Mouse (Mus musculus) cerebellum, postnatal 4 days (tissue): ENCODE measurements around the gene Nfe2l3.
"Not testable (repeated sequence)": the region's sequence is repeated elsewhere in the genome, so short reads cannot be mapped to it uniquely, and the experiment has no call there.

Source experiments
- DNase-seq, 2 experiments: peaks; one replicate each; pipeline ENCODE4 v3.0.0; 2022; ENCODE audit warnings: low spot score in 2 of 2, mixed read lengths in 1 of 2

Gene Nfe2l3

DNA sequence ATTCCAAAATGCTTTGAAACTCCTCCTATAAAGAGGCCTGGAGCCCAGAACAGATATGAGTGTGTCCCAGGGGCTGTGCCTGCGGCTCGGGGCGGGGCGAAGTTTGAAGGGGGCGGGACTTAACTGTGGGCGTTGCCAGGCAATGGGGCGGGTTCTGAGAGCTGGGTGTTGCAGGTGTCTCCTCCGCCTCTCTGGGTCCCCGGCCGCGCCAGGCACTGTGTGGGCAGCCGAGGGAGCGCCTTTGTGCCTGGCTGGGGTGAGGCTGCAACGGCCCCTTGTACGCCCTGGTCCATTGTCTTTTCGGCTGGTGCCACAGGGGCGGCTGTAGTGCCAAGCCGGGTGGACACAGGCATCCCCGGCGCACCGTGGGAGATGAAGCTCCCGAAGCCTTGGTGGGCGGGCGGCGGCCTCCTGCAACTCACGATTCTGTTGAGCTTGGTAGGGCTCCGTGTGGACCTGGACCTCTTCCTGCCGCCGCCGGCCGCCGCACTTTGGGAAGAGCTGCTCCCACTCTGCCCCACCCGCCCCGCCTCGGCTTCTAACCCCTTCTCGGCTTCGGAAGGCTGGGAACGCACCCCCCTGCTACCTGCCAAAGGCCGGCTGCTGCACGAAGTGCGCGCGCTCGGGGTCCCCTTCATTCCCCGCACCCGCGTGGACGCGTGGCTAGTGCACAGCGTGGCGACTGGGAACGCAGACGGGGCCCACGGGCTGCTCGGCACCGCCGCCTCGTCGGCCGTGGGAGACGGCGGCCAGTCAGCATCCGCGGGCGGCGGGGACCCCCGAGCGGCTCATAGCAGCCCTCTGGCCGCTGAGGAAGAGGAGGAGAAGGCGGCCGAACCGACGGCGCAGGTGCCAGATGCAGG lies at the start of gene Nfe2l3:
Gene Nfe2l3 (plus strand): TSS at position 136 of the 863 bp plus-strand sequence.
- peak; percentile 23 to 35 for DNase-seq

DNA sequence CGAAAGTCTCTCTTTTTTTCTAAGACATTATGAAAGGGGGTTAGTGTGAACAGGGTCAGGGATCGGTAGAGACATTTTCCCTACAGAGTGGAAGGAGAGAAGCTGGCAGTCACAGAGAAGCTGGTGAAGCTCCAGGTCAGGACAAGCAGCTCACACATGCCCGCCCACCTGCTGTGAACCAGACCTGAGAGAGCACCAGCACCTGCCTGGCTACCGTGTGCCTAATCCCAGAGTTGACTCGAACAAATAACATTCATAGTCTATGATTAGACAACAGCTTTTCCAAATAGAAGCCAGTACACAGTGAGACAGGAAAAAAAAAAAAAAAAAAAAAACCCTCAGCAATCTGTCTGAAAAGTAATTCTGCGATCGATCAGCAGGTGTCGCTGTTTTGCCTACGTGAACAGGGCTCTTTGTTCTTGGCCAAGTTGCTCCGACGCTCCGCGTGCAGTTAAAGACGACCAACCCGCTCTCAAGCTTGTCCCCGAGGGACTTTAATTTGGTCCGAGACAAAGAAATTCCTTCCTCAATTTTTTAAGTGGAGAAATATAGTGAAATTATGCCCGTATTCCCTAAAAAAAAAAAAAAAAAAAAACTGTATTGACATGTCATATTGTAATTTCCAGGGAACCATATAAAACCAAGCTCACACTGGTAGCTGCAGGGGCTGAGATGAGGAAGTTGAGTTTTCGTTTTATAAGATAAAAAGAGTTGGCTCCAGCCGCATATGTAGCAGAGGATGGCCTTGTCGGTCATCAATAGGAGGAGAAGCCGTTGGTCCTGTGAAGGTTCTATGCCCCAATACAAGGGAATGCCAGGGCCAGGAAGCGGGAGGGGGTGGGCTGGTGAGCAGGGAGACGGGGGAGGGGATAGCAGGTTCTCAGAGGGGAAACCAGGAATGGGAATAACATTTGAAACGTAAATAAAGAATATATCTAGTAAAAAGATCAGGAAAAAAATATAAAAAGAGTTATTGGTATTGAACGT lies 48.4 kb upstream of the Nfe2l3 start:
- DNase-seq: peak; percentile 65 to 89

DNA sequence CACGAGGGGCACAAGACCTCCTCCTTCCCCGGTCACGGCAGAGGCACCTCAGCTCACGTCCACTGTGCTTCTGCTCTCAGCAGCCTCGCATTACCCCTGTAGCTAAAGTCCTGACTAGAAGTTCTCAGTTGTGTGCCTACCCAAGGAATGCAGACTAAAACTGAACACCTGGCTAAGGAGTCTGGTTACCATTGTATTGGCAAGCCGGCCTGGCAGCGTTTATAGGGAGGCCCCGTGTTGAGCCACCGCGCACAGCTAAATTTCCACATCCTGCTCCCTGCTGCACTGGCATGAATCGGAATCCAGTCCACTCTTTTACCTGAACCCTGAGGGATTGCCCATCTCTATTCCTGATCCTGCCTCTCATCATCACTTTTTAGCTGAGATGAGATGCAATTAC lies 42.0 kb upstream of the Nfe2l3 start:
- no peak for DNase-seq

DNA sequence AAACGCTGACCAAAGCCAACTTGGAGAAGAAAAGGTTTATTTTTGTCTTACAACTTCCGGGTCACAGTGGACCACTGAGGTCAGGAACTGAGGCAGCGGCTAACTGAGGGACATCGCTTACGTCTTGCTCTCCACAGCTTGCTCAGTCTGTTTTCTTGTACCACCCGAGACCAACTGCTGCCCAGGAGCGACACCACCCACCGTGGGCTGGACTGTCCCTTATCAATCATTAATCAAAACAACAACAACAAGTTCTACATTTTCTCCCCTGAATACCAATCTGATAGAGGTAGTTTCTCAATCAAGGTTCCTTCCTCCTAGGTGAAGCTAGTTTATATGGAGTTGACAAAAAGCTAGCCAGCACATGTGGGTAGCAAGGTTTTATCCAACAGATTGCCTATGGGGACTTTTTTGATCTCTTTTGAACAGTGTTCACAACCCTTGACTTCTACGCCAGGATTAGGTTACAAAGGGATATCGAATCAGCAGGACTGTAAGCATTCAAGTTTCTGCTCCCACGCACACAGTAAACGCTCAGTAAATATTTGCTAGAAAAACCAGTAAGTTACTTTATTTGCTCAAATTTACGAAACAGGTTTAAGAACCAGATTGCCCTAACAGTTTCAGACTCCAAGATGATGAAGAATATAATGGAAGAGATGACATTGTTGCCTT lies 40.5 kb upstream of the Nfe2l3 start:
- DNase-seq: no peak

DNA sequence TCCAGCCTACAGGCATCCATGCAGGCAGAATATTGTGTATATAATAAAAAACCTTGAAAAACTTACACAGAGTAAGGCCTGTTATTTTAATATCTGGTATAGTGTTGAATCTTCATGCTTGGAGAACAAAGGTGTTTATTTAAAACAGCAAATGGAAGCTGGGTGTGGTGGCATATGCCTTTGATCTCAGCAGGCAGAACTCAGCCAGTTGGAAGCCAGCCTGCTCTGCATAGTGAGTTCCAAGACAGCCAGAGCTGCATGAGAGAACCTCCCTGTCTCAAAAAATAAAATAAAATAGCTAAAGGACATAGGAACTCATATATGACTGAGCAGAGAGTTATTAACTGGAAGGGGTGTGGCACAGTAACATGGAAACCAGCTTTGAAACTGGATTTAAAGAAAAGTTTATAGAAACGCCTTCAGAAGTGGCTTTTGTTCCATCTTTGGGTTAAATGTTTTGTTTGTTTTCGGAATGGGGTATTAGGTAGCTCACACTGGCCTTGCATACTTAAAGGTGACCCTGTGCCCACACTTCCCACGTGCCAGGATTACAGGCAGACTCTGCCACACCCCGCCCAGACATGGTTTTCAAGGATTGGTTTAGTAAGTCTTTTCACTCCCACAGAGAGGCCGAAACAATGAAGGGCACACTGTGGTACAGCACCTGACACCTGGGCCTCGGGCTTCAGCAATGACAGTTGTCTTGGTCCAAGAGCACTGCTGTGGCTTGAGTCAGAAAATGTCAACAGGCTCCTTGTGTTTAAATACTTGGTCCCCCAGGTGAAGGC lies 38.9 kb upstream of the Nfe2l3 start:
- DNase-seq: no peak

DNA sequence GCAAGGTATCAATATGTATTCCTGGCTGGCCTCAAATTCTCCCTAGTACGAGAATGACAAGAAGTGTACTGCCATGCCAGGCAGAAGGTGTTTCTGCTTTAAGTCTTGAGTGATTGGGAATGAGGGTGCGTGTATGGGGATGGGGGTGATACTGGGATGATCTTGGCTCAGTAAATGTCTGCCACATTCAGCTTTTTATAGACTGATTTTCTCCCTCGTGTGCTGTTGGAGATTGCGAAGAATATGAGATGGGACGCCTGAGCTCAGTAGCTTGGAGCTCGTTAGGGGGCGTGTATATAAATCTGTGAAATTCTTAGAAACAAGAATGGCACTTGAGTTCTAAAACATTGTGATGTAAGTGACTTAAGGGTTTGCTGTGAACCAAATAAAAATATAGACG lies 38.1 kb upstream of the Nfe2l3 start:
- DNase-seq: not testable (repeated sequence)

DNA sequence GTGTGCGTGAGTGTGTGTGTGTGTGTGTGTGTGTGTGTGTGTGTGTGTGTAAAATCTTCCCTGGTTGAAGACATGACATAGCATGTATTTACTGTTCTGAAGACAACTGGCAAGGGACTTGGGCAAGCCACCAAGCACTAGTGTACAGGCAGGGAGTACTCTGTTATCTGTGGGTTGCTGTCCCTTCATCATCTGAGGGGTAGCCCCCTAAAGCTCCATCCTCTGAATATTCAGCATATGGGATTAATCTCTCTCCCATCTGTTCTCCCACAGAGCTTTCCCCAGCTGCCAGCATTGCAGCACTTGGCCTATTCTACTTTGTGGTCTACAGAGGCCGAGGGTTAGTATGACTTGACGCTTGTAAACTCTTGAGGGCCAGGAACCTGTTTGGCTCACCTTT lies 37.5 kb upstream of the Nfe2l3 start:
- not testable (repeated sequence) for DNase-seq

DNA sequence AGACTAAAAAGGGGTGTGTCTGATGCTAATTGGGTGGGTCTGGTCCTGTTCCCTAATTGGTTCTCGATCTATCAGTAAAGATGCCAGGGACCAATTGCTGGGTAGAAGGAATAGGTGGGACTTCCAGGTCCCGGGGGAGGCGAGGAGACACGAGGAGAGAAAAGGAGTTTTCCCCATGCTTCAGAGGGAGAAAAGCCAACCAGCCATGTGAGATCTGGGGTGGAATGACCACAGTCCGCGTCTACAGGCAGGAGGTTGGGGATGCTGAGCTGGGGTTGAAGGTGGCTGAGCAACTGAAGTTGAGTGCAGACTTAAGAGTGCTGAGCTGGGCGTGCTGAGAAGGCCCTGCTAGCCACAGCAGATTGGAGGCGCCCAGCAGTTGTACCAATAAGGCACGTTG lies 37.0 kb upstream of the Nfe2l3 start:
- no peak for DNase-seq

DNA sequence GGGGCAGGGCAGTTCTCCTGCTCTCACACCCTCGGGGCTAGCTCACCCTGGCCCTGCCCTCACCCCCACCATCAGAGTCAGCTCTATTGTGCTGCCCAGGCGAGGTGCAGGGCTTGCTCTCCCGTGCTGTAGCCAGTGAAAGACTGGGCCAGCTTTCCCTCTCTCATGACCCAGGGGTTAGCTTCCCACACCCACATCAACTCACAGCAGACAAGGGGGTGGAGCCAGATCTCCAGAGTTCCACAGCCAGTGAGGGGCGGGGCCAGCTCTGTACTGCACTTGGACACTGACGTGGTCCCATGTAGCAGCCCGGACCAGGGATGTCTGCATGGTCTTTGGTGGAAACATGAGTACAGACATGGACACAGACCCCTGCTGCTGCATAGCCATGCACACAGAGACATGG lies 33.4 kb upstream of the Nfe2l3 start:
- no peak for DNase-seq

DNA sequence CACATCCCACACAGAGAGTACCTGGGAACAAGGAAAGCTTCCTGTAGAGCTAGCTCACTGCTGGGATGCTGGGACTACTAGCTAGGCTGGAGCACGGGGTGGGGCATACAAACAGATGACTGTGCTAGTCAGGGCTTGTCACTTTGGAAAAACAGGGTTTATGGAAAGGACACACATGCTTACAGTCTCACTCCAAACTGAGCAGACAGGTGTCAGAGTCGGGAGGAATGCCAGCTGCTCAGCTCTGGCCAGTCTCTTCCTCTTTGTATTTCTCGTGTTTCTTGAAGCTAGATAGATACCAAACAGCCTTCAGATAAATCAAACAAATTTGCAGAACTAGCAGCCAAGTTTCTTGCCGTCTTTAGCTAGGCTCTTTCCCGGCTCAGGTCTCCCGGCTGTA lies 31.2 kb upstream of the Nfe2l3 start:
- DNase-seq: no peak

DNA sequence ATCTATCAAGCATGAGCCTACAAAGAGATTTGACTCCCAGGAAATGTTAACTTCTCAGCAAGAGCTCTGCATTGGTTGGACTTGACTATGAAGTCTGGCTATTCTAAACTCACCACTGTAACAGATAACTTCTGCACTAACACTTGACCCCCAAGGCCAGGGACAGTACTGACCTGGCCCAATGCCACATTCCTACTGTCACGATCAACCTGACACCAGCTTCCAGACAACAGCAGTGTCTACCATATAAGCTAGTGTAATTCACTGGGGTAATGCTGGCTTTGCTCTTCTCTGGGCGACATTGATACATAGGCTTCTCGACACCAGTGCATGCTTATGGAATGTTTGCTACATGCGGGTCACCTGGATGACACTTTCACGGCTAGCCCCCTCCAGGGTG lies 28.9 kb upstream of the Nfe2l3 start:
- DNase-seq: no peak

DNA sequence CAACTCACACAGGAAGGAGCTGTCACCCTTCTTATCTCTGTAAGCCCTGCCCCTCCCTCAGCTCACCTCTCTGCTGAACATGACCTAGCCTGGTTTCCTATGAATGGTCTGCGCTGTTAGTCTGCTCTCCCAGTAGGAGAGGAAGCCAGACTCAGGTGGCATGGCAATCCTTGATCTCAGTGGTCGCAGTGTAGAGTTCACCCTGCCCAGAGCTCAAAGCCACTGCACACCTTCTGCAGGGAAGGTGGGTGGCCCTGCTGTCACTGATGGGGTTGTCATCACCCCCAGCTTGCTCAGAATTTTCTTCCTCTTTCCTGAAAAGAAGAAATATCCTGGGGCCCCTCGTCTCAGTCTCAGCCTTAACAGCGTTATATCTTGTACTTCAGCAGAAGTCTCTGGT lies 28.0 kb upstream of the Nfe2l3 start:
- no peak for DNase-seq

DNA sequence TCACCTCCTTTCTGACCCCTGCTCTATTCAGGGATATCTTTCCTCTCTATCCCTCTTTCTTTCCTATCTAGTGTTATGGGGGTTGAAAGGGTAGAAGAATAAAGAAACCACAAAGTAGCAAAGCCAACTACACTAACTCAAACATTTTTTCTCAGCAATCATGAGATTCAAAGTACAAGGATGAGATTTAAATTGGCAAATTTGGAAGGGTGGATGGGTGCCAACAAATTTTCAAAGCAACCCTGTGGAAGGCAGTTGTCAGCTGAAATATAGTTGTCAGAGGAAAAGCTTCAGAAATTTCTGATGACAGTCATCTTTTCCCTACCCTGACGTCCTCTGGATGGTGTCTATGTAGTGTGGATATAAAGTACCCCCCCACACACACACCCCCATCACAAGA lies 16.0 kb upstream of the Nfe2l3 start:
- DNase-seq: no peak

DNA sequence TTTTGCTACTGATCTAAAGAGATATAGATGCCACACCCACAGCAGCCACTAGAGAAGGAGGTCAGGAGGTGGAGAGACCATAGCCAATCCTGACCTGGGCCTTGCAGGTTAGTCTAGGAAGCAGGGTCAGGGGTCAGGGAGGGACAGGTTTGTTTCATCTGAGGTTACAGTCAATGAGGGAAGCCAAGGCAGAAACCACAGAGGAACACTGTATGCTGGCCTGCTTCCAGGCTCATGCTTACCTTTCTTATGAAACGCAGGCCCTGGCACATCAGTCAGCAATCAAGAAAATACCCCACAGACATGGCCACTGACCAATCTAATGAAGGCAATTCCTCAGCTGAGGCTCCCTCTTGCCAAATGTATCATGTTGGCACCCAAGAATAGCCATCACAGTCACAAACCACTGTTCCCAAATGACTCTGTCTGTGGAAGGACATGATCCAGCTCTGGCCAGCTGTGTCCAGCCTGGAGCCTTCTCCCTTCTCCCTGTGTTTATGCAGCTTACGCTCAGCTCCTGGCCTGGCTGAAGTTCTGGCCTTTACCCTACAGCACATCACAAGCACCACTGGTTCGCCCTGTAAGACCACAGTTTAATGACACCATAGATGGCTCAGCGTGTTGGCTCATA lies 15.0 kb upstream of the Nfe2l3 start:
- DNase-seq: no peak

DNA sequence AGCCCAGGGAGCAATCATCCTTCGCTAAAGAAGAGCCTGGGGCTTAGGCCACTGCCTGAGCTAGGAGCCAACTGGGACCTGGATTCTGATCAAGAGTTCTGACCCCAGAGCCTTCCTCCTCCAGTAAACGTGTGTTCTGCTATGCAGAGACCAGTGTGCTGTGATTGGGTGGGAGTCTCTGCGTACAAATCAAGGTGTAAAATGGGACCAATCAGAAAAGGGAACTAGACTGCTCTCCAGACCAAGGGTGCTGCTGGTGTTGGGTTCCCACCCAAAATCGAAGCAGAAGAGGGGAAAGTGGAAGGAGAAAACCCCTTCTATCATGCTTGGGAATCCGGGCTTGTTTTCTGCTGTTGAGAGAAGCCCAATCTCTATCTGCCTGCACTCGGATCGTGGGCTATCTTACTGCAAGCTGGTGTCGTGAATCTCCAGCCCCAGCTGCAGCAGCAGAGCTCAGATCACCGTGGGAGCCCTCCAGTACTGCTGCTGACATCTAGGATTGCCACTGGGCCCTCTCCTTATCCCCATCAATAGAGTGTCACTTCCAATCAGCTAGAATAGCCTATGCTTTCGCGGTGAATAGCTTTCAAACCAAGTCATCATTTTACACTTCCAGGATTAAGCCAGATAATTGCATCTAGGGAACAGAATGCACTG lies 8.9 kb upstream of the Nfe2l3 start:
- no peak for DNase-seq

DNA sequence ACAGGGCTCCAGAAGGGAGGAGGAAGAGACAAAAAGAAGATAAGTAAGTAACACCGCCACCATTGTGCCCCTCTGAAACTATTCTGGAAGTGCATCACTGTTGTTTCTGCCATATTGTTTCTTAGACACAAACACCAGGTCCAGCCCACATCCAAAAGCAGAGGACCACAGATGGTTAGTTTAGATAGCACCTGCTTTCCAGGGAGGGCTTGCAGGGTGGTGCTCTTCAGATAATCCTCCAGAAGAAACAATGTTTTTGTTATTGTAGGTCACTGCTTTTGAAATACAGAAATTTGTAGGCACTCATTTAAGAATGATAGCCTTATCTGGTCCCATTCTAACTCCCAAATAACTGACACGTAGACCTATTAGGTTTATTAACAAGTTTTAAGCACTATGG lies 7.9 kb upstream of the Nfe2l3 start:
- DNase-seq: no peak

DNA sequence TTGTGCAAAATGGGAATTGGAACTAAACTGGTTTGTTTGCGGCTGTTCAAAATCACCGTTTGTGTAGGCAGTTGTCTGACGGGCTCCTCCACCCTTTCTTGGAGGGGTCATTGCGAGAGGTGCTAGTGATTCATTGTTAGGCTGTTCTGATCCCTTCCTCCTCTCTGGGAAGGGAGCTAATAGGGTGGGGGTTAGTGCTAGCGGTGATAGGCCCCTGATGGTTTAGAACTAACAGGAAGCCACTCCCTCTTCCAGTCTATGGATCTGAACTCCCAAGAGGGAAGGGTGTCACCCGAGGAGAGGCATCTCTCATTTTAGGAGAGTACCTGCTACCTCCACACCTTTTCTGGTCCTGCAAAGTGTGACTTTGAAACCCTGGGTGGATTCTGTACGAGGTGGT lies 1.8 kb downstream of the Nfe2l3 start:
- DNase-seq: no peak

DNA sequence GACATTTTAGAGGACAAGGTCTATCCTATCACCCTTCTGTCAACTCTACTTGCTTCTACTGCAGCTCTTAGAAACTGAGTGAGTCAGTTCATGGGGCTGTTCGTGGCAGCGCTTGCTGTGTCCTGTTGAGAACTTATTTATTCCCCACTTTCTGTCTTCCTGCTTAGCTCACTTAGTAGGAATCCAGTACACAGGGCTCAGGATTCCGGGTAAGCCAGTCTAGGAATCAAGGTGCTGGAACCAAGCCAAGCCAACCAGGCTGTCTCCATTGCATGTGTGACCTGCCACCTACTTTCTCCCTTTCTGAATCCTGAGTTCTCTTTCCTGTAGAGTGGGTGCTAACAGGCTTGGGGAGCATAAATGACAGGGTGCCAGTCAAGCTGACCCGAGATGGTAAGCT lies 5.2 kb downstream of the Nfe2l3 start:
- no peak for DNase-seq

DNA sequence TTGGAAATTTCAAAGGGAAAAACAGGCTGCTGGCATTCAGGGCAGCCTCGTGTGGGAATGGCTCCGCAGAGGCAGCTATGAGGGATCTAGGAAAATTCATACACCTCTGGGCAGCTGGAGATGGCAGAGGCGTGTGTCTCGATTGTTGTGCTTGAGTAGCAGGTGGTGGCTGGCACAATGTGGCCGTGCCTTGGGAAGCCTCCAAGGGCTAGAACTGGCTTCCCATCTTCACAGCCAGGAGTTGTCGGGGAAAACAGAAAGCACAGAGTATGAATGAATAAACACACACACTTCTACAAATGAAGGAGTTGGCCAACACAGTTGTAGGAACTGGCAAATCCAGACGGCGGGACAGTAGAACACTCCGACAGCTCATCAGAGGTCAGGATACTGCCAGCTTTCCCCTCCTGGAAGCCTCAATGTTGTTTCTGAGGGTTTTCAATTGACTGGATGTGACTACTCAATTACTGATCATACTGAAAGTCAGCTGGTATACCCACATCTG lies 6.4 kb downstream of the Nfe2l3 start:
- peak in 1 of 2 experiments; percentile 42 for DNase-seq
